Mouse (Mus musculus): ENCODE results near the gene Urb1. TPM values are rescaled to one million over a fixed set of nuclear protein-coding genes. Genes with fewer than 3 reads are reported as not detected.

Urb1 gene
- polyA plus RNA-seq, 1 experiment from 2014 or later: 11.7 TPM

GRCm38 (mm10) chr16:90747143-90747542 lies 63.1 kb downstream of the Urb1 start:
- Histone ChIP-seq H3K4me1 (ENCODE audit: insufficient read depth) (no peaks in the 10 kb centered on the region), H3K27ac (ENCODE audit: low read depth) (no peak overlapping the region), H3K36me3 (ENCODE audit: insufficient read depth) (peaks cover 15% of the 10 kb centered on the region; the same call in 1 of the 2 replicates), H3K27me3 (ENCODE audit: insufficient read depth, low read length) (no peaks in the 10 kb centered on the region), H3K4me3 (ENCODE audit: low read depth, low read length) (no peak overlapping the region), H3K9me3 (ENCODE audit: low read depth, low read length) (no peaks in the 10 kb centered on the region), H3K4me2 (no peak overlapping the region), H3K9ac (no peak overlapping the region)
- peak; percentile 12 for DNase-seq
- 80% methylated on average over 6 of the region's 6 CpGs for WGBS
- TF ChIP-seq CTCF (IDR thresholded peaks at IDR 0.05; ENCODE audit: low read depth): no peak
- no peak for ATAC-seq (ENCODE audit: insufficient read depth)

- no peaks in the 10 kb centered on the region for H3K4me1 ChIP-seq (ENCODE audit: insufficient read depth)
- H3K27me3 ChIP-seq (ENCODE audit: insufficient read depth, low read length): no peaks in the 10 kb centered on the region
- H3K9ac ChIP-seq: no peak within 1 kb of the TSS
- H3K9me3 ChIP-seq (ENCODE audit: low read depth, low read length): no peaks in the 10 kb centered on the region
- WGBS: 62% methylated on average over 26 of the region's 26 CpGs
- ATAC-seq (ENCODE audit: insufficient read depth) (peak; percentile 57), DNase-seq (peak; percentile 76)
- 0 out of 2 replicates have a peak within 1 kb of the TSS, but pooled peaks have one; percentile 15 for H3K4me2 ChIP-seq
- no peak within 1 kb of the TSS for H3K4me3 ChIP-seq (ENCODE audit: low read depth, low read length)
- peak; percentile 35; the same call in 1 of the 2 replicates for TF ChIP-seq CTCF (IDR thresholded peaks at IDR 0.05; ENCODE audit: low read depth)
- H3K36me3 ChIP-seq (ENCODE audit: insufficient read depth): no peaks in the 10 kb centered on the region
- no peak within 1 kb of the TSS for H3K27ac ChIP-seq (ENCODE audit: low read depth)
These were observed 71.9 kb downstream of the Urb1 start, which contains the start of gene Mrap for GRCm38 (mm10) chr16:90738092-90738956. Mrap (plus strand) TSS chr16:90738207.

- Histone ChIP-seq H3K27me3 (ENCODE audit: insufficient read depth, low read length) (no peaks in the 10 kb centered on the region), H3K4me3 (ENCODE audit: low read depth, low read length) (no peak overlapping the region), H3K27ac (ENCODE audit: low read depth) (no peak overlapping the region), H3K4me1 (ENCODE audit: insufficient read depth) (no peaks in the 10 kb centered on the region), H3K36me3 (ENCODE audit: insufficient read depth) (no peaks in the 10 kb centered on the region), H3K9ac (no peak overlapping the region), H3K4me2 (no peak overlapping the region), H3K9me3 (ENCODE audit: low read depth, low read length) (no peaks in the 10 kb centered on the region)
- ATAC-seq (ENCODE audit: insufficient read depth) (no peak), DNase-seq (no peak)
- no peak for TF ChIP-seq CTCF (IDR thresholded peaks at IDR 0.05; ENCODE audit: low read depth)
- 42% methylated on average over 10 of the region's 10 CpGs for WGBS
These were observed 73.4 kb downstream of the Urb1 start for GRCm38 (mm10) chr16:90736672-90737270.

GRCm38 (mm10) chr16:90735611-90736010 lies 74.6 kb downstream of the Urb1 start:
- Histone ChIP-seq H3K36me3 (ENCODE audit: insufficient read depth) (no peaks in the 10 kb centered on the region), H3K27me3 (ENCODE audit: insufficient read depth, low read length) (no peaks in the 10 kb centered on the region), H3K9ac (no peak overlapping the region), H3K4me1 (ENCODE audit: insufficient read depth) (no peaks in the 10 kb centered on the region), H3K4me3 (ENCODE audit: low read depth, low read length) (no peak overlapping the region), H3K4me2 (no peak overlapping the region), H3K27ac (ENCODE audit: low read depth) (no peak overlapping the region), H3K9me3 (ENCODE audit: low read depth, low read length) (peaks cover 3% of the 10 kb centered on the region; the same call in 1 of the 2 replicates)
- ATAC-seq (ENCODE audit: insufficient read depth) (no peak), DNase-seq (no peak)
- TF ChIP-seq CTCF (IDR thresholded peaks at IDR 0.05; ENCODE audit: low read depth): no peak
- 61% methylated on average over 4 of the region's 4 CpGs for WGBS

- WGBS: 1% methylated on average over 53 of the region's 53 CpGs
- H3K9ac ChIP-seq: peak within 1 kb of the TSS; percentile 80
- peak within 1 kb of the TSS; percentile 68 for H3K27ac ChIP-seq (ENCODE audit: low read depth)
- ATAC-seq (ENCODE audit: insufficient read depth) (peak; percentile 97), DNase-seq (peak; percentile 99)
- H3K4me1 ChIP-seq (ENCODE audit: insufficient read depth): 0 out of 2 replicates have a peak, but pooled peaks cover 5% of the 10 kb centered on the region
- H3K9me3 ChIP-seq (ENCODE audit: low read depth, low read length): peaks cover 3% of the 10 kb centered on the region; the same call in 1 of the 2 replicates
- peak; percentile 42 for TF ChIP-seq CTCF (IDR thresholded peaks at IDR 0.05; ENCODE audit: low read depth)
- no peaks in the 10 kb centered on the region for H3K27me3 ChIP-seq (ENCODE audit: insufficient read depth, low read length)
- H3K4me2 ChIP-seq: peak within 1 kb of the TSS; percentile 88
- peak within 1 kb of the TSS; percentile 88 for H3K4me3 ChIP-seq (ENCODE audit: low read depth, low read length)
- peaks cover 6% of the 10 kb centered on the region; the same call in 1 of the 2 replicates for H3K36me3 ChIP-seq (ENCODE audit: insufficient read depth)
These were observed 82.7 kb downstream of the Urb1 start, which contains the start of gene Mis18a for GRCm38 (mm10) chr16:90727233-90728115. Mis18a (minus strand) TSS chr16:90727404.

GRCm38 (mm10) chr16:90726600-90727227 lies 83.5 kb downstream of the Urb1 start:
- Histone ChIP-seq H3K9me3 (ENCODE audit: low read depth, low read length) (peaks cover 3% of the 10 kb centered on the region; the same call in 1 of the 2 replicates), H3K27ac (ENCODE audit: low read depth) (peak overlapping the region; percentile 26; the same call in 1 of the 2 replicates), H3K9ac (peak overlapping the region; percentile 80), H3K4me1 (ENCODE audit: insufficient read depth) (0 out of 2 replicates have a peak, but pooled peaks cover 5% of the 10 kb centered on the region), H3K4me3 (ENCODE audit: low read depth, low read length) (peak overlapping the region; percentile 88), H3K4me2 (peak overlapping the region; percentile 88), H3K27me3 (ENCODE audit: insufficient read depth, low read length) (no peaks in the 10 kb centered on the region), H3K36me3 (ENCODE audit: insufficient read depth) (peaks cover 12% of the 10 kb centered on the region; the same call in 1 of the 2 replicates)
- WGBS: 5% methylated on average over 38 of the region's 38 CpGs
- ATAC-seq (ENCODE audit: insufficient read depth): no peak; the same call in 1 of the 2 replicates
- TF ChIP-seq CTCF (IDR thresholded peaks at IDR 0.05; ENCODE audit: low read depth): no peak
- no peak for DNase-seq
